Mouse (Mus musculus) liver, embryonic 14.5 days (tissue): Measurements from ENCODE around the gene Egfem1.

Source experiments
- CTCF ChIP-seq: IDR thresholded peaks from 2 replicates; pipeline ENCODE4 v1.5.1; 2016; ENCODE audit warnings: antibody characterized with exemption, low read depth, control low read depth
- EP300 ChIP-seq: IDR thresholded peaks from 2 replicates; pipeline ENCODE4 v1.6.1; 2016; ENCODE audit warnings: antibody characterized with exemption, low read depth

GRCm38 (mm10) chr3:29135176-29136064, 53.6 kb downstream of the Egfem1 start:
- TF ChIP-seq EP300 (no peak), CTCF (no peak)
